Mouse (Mus musculus) limb, embryonic 12.5 days (tissue): Measurements from ENCODE around the gene Duox1. TPM values are rescaled to one million over a fixed set of nuclear protein-coding genes. Genes with fewer than 3 reads are reported as not detected.

Experiments used
- ATAC-seq: fragments of 200-750 bp; cut with Nextera tagmentation; 2 replicates; pipeline ENCODE4 v1.8.0; 2017; ENCODE audit warnings: low read depth, moderate TSS enrichment; ENCODE audit not compliant: insufficient number of reproducible peaks, insufficient read depth, low FRiP score, low TSS enrichment
- H3K27ac ChIP-seq: fragments of 300-500 bp; sonication (generic); 2 replicates; pipeline ENCODE4 v1.5.1; 2016; ENCODE audit warnings: mild to moderate bottlenecking, moderate library complexity
- H3K27me3 ChIP-seq: fragments of 300-500 bp; sonication (generic); 2 replicates; pipeline ENCODE4 v1.6.1; 2016; ENCODE audit warnings: mild to moderate bottlenecking, moderate library complexity
- H3K36me3 ChIP-seq: fragments of 300-500 bp; sonication (generic); 2 replicates; pipeline ENCODE4 v1.6.1; 2016; ENCODE audit warnings: mild to moderate bottlenecking, moderate library complexity
- H3K4me1 ChIP-seq: fragments of 300-500 bp; sonication (generic); replicated peaks from 2 replicates; pipeline ENCODE4 v1.6.1; 2016
- H3K4me2 ChIP-seq: fragments of 300-500 bp; sonication (generic); 2 replicates; pipeline ENCODE4 v1.6.1; 2016; ENCODE audit warnings: mild to moderate bottlenecking, moderate library complexity
- H3K4me3 ChIP-seq: fragments of 300-500 bp; sonication (generic); replicated peaks from 2 replicates; pipeline ENCODE4 v1.5.1; 2016; ENCODE audit warnings: mild to moderate bottlenecking
- H3K9ac ChIP-seq: fragments of 300-500 bp; sonication (generic); replicated peaks from 2 replicates; pipeline ENCODE4 v1.6.1; 2016; ENCODE audit warnings: mild to moderate bottlenecking, moderate library complexity
- H3K9me3 ChIP-seq: fragments of 300-500 bp; sonication (generic); 2 replicates; pipeline ENCODE4 v1.6.1; 2016; ENCODE audit warnings: mild to moderate bottlenecking, moderate library complexity
- WGBS: fragments of 180-500 bp; shearing (Covaris S2); methylation state at CpG from one replicate; pipeline ENCODE4 v1.1.7; 2016; 5-methylcytosine and 5-hydroxymethylcytosine counted together
- polyA plus RNA-seq: library from polyadenylated mRNA; unstranded; fragments of >200 nt; fragmentation: Nextera tagmentation; extraction: Ambion mirVana; gene quantifications from 2 replicates; pipeline ENCODE4 v1.2.1, GENCODE M21; 2016

Gene Duox1
- polyA plus RNA-seq, 1 experiment from 2014 or later, result 0.13 TPM

DNA sequence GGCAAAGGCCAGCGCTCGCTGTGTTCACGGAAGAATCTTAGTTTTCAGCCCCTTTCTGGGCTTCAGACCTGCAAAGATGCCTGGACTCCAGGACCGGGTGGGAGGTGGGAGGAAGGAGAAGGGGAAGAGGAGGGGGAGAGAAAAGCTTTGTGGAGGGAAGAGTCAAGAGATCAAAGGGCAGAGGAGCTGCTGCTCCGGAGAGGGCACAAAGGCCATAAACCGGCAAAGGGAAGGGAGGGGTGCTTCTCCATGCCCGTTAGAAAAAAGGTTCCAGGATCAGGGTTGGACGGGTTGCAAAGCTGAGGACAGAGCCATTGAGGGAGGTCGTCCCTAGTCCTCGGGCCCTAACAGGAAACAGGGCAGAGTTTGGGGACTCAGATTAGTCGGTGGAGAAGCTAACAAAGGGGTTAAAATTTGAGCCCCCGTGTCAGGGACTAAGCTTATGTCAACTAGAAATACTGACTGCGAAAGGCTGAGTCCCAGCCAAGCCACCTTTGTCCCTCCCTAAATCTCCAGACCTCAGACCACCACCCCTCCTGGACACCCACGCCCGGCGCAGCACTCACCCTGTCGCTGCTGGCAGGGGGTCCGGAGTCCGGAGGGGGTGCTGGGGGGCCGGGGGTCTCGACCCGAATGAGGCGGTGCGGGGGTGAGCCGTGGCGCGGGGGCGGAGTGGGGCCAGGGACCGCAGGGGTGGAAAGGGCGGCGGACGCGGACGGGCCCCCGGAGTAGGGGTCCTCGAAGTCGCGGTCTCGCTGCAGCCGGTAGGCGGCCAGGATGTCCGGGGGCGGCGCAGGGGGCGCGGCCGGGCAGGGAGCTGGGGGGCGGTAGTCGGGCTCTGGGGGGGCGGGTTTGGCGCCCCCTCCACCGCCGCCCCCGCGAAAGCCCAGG, 52.9 kb downstream of the Duox1 start:
- Histone ChIP-seq H3K4me3 (peak overlapping the region; percentile 91), H3K36me3 (peaks cover 17% of the 10 kb centered on the region), H3K27ac (peak overlapping the region; percentile 69), H3K9me3 (no peaks in the 10 kb centered on the region), H3K4me2 (peak overlapping the region; percentile 88), H3K9ac (peak overlapping the region; percentile 93), H3K27me3 (peaks cover 4% of the 10 kb centered on the region; the same call in 1 of the 2 replicates), H3K4me1 (peaks cover 28% of the 10 kb centered on the region)
- WGBS, result under 1% methylated on average over 42 of the region's 55 CpGs
- ATAC-seq, result peak; percentile 39

DNA sequence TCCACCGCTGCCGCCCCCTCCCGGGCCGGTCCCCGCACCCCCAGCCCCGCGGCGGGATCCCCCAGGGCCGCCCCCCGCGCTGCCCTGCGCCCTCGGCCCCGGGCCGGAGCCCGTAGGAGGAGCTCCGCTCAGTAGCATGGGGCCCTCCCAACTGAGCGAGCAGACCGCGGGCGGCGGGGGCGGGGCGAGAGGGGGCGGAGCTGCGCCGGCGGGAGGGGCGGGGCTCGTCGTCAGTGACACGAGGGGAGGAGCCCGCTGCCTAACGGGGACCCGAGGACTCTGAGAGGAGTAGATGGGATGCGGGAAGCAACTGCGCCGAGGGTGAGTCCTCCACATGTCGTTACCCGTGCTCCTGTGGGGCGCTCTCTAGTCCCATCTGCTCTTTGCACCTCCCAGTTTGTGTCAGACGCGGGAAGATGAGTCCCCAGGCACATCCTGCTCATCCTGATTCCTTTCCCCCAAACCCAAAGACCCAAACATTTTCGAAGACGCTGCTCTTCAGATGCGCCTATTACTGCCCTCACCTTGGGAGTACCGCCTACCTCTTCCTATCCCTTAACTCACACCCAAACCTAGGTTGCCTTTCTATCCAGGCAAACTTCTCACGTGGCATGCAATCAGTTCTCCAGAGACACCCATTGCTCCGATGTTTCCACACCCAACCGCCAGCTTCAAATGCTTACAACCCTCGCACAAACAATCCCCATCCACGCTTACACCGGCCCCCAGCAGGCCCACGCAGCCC, 53.7 kb downstream of the Duox1 start, which contains the start of gene Shf:
Shf (minus strand) TSS at position 168 of the 745 bp plus-strand sequence.
- Histone ChIP-seq H3K27ac (peak within 1 kb of the TSS; percentile 69), H3K4me3 (peak within 1 kb of the TSS; percentile 91), H3K4me2 (peak within 1 kb of the TSS; percentile 88), H3K9me3 (no peaks in the 10 kb centered on the region), H3K36me3 (peaks cover 9% of the 10 kb centered on the region), H3K9ac (peak within 1 kb of the TSS; percentile 93), H3K27me3 (peaks cover 4% of the 10 kb centered on the region; the same call in 1 of the 2 replicates), H3K4me1 (peaks cover 28% of the 10 kb centered on the region)
- peak; percentile 89 for ATAC-seq
- WGBS, result 3% methylated on average over 31 of the region's 54 CpGs

- Histone ChIP-seq H3K9ac (no peak overlapping the region), H3K27me3 (peaks cover 4% of the 10 kb centered on the region; the same call in 1 of the 2 replicates), H3K4me1 (peaks cover 28% of the 10 kb centered on the region), H3K9me3 (no peaks in the 10 kb centered on the region), H3K4me3 (peak overlapping the region; percentile 91; the same call in 1 of the 2 replicates), H3K36me3 (peaks cover 4% of the 10 kb centered on the region; the same call in 1 of the 2 replicates), H3K4me2 (0 out of 2 replicates have a peak overlapping the region, but pooled peaks have one; percentile 88), H3K27ac (no peak overlapping the region)
- no peak for ATAC-seq
- WGBS, result 35% methylated on average over 10 of the region's 10 CpGs
Measured at GRCm38 (mm10) chr2:122370101-122370750, 54.8 kb downstream of the Duox1 start.

DNA sequence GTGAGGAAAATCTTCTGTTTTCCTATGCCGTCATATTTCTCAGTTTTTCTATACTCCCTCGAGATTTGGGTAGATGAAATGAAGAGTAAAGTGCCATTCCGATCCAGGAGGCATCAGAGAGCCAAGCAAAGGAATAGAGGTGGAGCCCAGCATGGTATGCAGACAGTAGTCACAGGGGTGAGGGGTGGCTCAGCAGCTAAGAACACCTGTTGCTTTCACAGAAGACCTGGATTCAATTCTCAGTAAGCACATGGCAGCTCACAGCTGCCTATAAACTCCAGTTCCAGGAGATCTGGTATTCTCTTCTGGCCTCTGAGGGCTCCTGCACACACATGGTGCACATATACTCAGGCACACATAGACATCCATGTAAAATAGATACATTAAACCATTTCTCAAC, 56.6 kb downstream of the Duox1 start:
- Histone ChIP-seq H3K27me3 (peaks cover 4% of the 10 kb centered on the region; the same call in 1 of the 2 replicates), H3K4me3 (no peak overlapping the region), H3K27ac (no peak overlapping the region), H3K36me3 (no peaks in the 10 kb centered on the region), H3K4me1 (peaks cover 14% of the 10 kb centered on the region), H3K9ac (no peak overlapping the region), H3K9me3 (no peaks in the 10 kb centered on the region), H3K4me2 (no peak overlapping the region)
- WGBS, result 72% methylated on average over 3 of the region's 3 CpGs
- no peak for ATAC-seq

DNA sequence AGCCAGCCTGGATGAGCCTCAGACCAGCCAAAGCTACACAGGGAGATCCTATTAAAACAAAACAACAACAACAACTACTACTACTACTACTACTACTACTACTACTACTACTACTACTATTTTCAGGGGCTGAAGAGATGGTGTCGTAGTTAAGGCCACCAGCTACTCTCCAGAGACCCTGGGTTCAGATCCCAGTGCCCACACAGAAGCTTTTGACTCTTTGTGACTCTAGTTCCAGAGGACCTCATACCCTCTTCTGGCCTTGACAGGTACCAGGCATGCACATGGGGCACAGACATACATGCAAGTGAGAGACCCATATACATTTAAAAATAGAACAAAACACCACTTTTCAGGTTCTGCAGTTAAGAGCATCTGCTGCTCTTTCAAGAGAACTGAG, 57.1 kb downstream of the Duox1 start:
- ATAC-seq, result no peak
- 88% methylated on average over 1 of the region's 1 CpGs for WGBS
- Histone ChIP-seq H3K4me2 (no peak overlapping the region), H3K9me3 (no peaks in the 10 kb centered on the region), H3K36me3 (no peaks in the 10 kb centered on the region), H3K4me3 (no peak overlapping the region), H3K4me1 (peaks cover 9% of the 10 kb centered on the region), H3K27me3 (peaks cover 4% of the 10 kb centered on the region; the same call in 1 of the 2 replicates), H3K27ac (no peak overlapping the region), H3K9ac (no peak overlapping the region)

GRCm38 (mm10) chr2:122374012-122374411, 58.5 kb downstream of the Duox1 start:
- Histone ChIP-seq H3K27ac (no peak overlapping the region), H3K4me1 (peaks cover 4% of the 10 kb centered on the region; the same call in 1 of the 2 replicates), H3K9ac (no peak overlapping the region), H3K27me3 (peaks cover 4% of the 10 kb centered on the region; the same call in 1 of the 2 replicates), H3K9me3 (no peaks in the 10 kb centered on the region), H3K4me3 (no peak overlapping the region), H3K36me3 (no peaks in the 10 kb centered on the region), H3K4me2 (no peak overlapping the region)
- no peak for ATAC-seq
- WGBS, result 77% methylated on average over 5 of the region's 5 CpGs

GRCm38 (mm10) chr2:122374666-122375331, 59.3 kb downstream of the Duox1 start:
- Histone ChIP-seq H3K4me2 (peak overlapping the region; percentile 53), H3K27ac (no peak overlapping the region), H3K4me1 (no peaks in the 10 kb centered on the region), H3K27me3 (peaks cover 1% of the 10 kb centered on the region; the same call in 1 of the 2 replicates), H3K4me3 (peak overlapping the region; percentile 68), H3K9ac (peak overlapping the region; percentile 50; the same call in 1 of the 2 replicates), H3K9me3 (no peaks in the 10 kb centered on the region), H3K36me3 (no peaks in the 10 kb centered on the region)
- no peak for ATAC-seq
- WGBS, result 26% methylated on average over 23 of the region's 23 CpGs

DNA sequence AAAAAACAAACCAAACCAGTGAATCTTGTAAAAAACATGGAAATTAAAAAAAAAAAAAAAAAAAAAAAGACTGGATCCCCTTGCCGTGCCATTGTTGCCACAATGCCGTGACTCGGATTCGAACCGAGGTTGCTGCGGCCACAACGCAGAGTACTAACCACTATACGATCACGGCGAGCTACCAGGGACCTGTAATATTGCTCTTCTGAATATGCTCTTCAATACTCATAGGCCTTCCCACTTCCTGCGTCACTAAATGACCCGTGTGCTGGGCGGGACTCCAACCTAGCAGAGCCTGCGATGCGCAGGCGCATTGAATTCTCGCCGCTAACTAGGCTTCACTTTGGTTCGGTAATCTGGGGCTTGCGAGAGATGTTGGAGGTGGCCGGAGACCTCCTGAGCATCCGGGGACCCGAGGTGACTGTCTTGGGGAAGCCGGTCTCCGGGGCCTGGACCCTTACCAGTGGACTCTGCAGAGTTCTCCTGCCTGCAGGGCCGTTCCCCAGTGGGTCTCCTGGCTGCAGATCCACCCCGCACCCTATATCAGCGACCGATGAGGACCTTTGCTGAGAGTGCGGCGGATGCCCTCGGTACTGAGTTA, 60.0 kb downstream of the Duox1 start:
- H3K27ac ChIP-seq, result peak overlapping the region; percentile 93
- under 1% methylated on average over 32 of the region's 32 CpGs for WGBS

GRCm38 (mm10) chr2:122376041-122376561, 60.6 kb downstream of the Duox1 start:
- no peaks in the 10 kb centered on the region for H3K27me3 ChIP-seq
- H3K36me3 ChIP-seq, result no peaks in the 10 kb centered on the region
- peak overlapping the region; percentile 68 for H3K4me3 ChIP-seq
- under 1% methylated on average over 22 of the region's 22 CpGs for WGBS
- peak overlapping the region; percentile 79 for H3K9ac ChIP-seq
- H3K4me1 ChIP-seq, result no peaks in the 10 kb centered on the region
- peak overlapping the region; percentile 83 for H3K4me2 ChIP-seq
- no peaks in the 10 kb centered on the region for H3K9me3 ChIP-seq
- ATAC-seq, result peak; percentile 1; the same call in 1 of the 2 replicates
- H3K27ac ChIP-seq, result peak overlapping the region; percentile 93

More for the DNA sequence above, 60.0 kb downstream of the Duox1 start:
- Histone ChIP-seq H3K4me2 (peak overlapping the region; percentile 83), H3K4me3 (peak overlapping the region; percentile 68), H3K36me3 (no peaks in the 10 kb centered on the region), H3K4me1 (no peaks in the 10 kb centered on the region), H3K9me3 (no peaks in the 10 kb centered on the region), H3K27me3 (no peaks in the 10 kb centered on the region), H3K9ac (peak overlapping the region; percentile 79)
- peak; percentile 81 for ATAC-seq

DNA sequence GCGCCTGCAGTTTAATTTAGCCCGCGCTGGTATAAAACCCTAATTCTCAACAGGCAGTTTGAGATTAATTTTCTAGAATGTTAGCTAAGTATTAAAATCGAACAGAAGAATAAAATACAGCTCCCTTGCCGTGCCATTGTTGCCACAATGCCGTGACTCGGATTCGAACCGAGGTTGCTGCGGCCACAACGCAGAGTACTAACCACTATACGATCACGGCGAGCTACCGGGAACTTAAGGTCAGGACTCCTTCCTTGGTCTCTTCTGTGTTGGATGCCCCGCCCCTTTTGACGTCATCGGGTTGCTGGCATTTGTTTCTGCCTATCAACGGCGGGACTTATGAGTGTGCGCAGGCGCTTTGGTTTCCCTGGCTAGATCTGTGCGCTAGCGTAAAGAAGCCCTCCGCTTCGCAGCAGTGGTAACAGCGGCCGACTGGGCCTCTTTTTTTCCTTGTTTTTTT, 61.8 kb downstream of the Duox1 start:
- no peaks in the 10 kb centered on the region for H3K9me3 ChIP-seq
- peak overlapping the region; percentile 93 for H3K27ac ChIP-seq
- no peaks in the 10 kb centered on the region for H3K36me3 ChIP-seq
- H3K4me2 ChIP-seq, result peak overlapping the region; percentile 45
- no peaks in the 10 kb centered on the region for H3K4me1 ChIP-seq
- ATAC-seq, result peak; percentile 93
- H3K4me3 ChIP-seq, result peak overlapping the region; percentile 58
- H3K27me3 ChIP-seq, result no peaks in the 10 kb centered on the region
- H3K9ac ChIP-seq, result peak overlapping the region; percentile 68
- WGBS, result under 1% methylated on average over 28 of the region's 28 CpGs
